Mouse (Mus musculus) colon, adult 2 months (tissue): ENCODE data around the gene Samd8. TPM values are rescaled to one million over a fixed set of nuclear protein-coding genes. Genes with fewer than 3 reads are reported as not detected.

Source experiments
- polyA plus RNA-seq: library from polyadenylated mRNA; depleted of rRNA; stranded (reverse); fragments of >200 nt; gene quantifications from 2 replicates; pipeline ENCODE4 v1.2.3, GENCODE M21; 2012; rRNA removed

The Samd8 gene
- polyA plus RNA-seq, result 11.2 and 16.1 TPM in 2 replicates

DNA sequence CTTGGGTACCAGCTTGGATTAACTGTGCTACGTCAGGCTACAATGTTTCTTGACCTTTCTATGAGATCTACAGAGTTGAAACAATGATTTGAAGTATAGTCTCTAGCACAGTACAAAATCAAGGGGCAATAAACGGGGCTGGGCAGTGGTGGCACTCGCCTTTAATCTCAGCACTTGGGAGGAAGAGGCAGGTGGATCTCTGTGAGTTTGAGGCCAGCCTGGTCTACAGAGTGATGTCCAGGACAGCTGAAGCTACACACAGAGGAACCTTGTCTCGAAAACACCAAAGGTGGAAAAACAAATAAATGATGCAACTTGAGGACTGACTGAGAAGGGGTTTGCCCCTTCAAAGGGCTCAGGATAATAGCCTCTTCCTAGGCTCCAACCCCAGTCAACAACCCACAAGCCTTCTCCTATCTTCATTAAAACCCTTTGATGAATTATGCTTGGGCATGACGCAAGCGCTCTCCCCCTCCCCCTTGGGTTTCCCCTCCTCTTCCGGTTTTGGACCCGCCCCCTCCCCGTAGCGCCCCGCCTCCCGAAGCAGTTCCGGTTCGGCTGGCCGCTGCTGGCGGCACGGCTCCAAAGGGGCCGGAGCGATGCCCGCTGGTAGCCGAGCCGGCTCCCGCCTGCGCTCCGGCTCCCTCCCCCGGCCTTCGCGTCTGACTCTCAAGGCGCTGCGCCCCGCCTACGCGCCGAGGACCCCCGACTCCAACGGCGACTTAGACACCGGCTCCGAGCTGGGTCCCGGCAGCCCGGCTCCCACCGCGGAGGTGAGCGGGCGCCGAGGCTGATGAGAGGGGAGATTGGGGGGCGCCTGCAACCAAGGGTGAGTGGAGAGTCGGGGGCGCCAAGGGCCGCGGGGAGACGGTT, at the start of gene Samd8:
Samd8 (plus strand) TSS at position 524 of the 873 bp plus-strand sequence.

GRCm38 (mm10) chr14:21714486-21714885, 35.8 kb upstream of the Samd8 start, which contains the start of gene Dupd1:
TSS of gene Dupd1 (minus strand) at chr14:21714576.

DNA sequence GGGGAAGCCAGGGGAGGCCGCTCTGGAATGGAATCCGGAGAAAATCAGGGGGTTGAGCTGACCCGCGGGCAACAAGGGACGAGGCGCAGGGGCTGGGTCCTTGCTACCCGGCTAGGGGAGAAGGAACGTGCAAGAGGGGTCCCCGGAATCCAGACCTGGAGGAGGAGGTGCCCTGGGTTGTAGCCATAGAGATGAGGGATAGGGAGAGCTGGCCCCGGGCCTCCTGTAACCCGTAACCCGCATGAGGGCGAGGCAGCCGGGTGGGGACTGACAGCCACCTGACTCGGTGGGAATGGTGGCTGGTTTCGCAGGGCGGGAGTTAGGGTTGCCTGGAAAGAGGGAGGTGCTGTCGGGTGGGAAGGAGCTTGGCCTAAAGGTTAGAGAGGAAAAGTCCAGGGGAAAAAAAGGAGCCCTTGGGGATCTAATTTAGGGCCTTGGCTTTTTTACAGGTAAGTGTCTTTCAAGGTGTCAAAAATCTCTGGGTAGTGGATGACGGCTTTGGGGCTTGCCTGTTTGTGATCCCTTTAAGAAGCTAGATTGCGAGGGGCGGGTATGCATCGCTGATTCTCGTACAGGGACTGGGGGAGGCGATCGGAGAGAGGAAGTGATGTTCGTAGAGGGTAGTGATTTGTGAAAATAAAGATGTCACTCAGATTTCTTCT, 681 bp downstream of the Samd8 start, which contains the start of gene Dusp13:
Dusp13 (minus strand) TSS at position 301 of the 662 bp plus-strand sequence.

DNA sequence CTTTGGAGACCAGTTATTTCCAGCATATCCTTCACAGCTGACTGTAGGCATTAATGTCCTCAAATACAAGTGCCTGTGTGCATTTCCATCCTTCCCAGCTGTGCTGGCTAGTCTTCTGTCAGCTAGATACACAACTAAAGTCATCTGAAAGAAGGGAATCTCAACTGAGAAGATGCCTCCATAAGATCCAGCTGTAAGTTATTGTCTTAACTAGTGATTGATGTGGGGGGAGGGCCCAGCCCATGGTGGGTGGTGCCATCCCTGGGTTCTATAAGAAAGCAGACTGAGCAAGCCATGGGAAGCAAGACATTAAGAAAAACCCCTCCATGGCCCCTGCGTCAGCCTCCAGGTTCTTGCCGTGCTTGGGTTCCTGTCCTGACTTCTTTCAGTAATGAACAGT, 74.6 kb downstream of the Samd8 start, which contains the start of gene Vdac2:
Vdac2 (plus strand) TSS at position 301 of the 400 bp plus-strand sequence.

Other genes starting within 250 kb of the Samd8 start
- gene Dupd1, start 36.0 kb upstream of the Samd8 start, polyA plus RNA-seq, result not detected in 2 replicates
- 1.5 and 2.0 TPM in 2 replicates for gene Dusp13, start 650 bp downstream of the Samd8 start, polyA plus RNA-seq
- 256 and 258 TPM in 2 replicates for gene Vdac2, start 74.7 kb downstream of the Samd8 start, polyA plus RNA-seq
- 66.1 and 79.1 TPM in 2 replicates for gene Comtd1, start 98.4 kb downstream of the Samd8 start, polyA plus RNA-seq
- 23.7 and 23.8 TPM in 2 replicates for gene Zfp503, start 239.1 kb downstream of the Samd8 start, polyA plus RNA-seq